Mouse (Mus musculus) forebrain, embryonic 16.5 days (tissue): ENCODE data around the gene Pde5a. TPM values are rescaled to one million over a fixed set of nuclear protein-coding genes. Genes with fewer than 3 reads are reported as not detected.

Experiments
- ATAC-seq: fragments of 200-750 bp; cut with Nextera tagmentation; 2 replicates; pipeline ENCODE4 v1.8.0; 2017; ENCODE audit warnings: mild to moderate bottlenecking, moderate library complexity
- H3K27ac ChIP-seq: fragments of 300-500 bp; sonication (generic); 2 replicates; pipeline ENCODE4 v1.5.1; 2014; ENCODE audit warnings: low read length, control low read depth
- H3K27me3 ChIP-seq: fragments of 300-500 bp; sonication (generic); replicated peaks from 2 replicates; pipeline ENCODE4 v1.6.1; 2014; ENCODE audit warnings: low read length; ENCODE audit not compliant: control insufficient read depth, insufficient read depth
- H3K36me3 ChIP-seq: fragments of 300-500 bp; sonication (generic); 2 replicates; pipeline ENCODE4 v1.6.1; 2014; ENCODE audit not compliant: control insufficient read depth, insufficient read depth
- H3K4me1 ChIP-seq: fragments of 300-500 bp; sonication (generic); replicated peaks from 2 replicates; pipeline ENCODE4 v1.6.1; 2014; ENCODE audit warnings: low read length; ENCODE audit not compliant: control insufficient read depth, insufficient read depth
- H3K4me2 ChIP-seq: fragments of 300-500 bp; sonication (generic); 2 replicates; pipeline ENCODE4 v1.6.1; 2014; ENCODE audit warnings: mild to moderate bottlenecking, low read length, control low read depth
- H3K4me3 ChIP-seq: fragments of 300-500 bp; sonication (generic); replicated peaks from 2 replicates; pipeline ENCODE4 v1.5.1; 2014; ENCODE audit warnings: mild to moderate bottlenecking, low read length, control low read depth
- H3K9ac ChIP-seq: fragments of 300-500 bp; sonication (generic); replicated peaks from 2 replicates; pipeline ENCODE4 v1.6.1; 2014; ENCODE audit warnings: low read depth, low read length, control low read depth
- H3K9me3 ChIP-seq: fragments of 300-500 bp; sonication (generic); 2 replicates; pipeline ENCODE4 v1.6.1; 2016; ENCODE audit warnings: low read length; ENCODE audit not compliant: control insufficient read depth
- WGBS: fragments of 180-500 bp; shearing (Covaris S2); extraction: QIAGEN DNeasy Blood & Tissue Kit; methylation state at CpG from one replicate; pipeline ENCODE4 v1.1.7; 2014; 5-methylcytosine and 5-hydroxymethylcytosine counted together
- polyA plus RNA-seq: library from polyadenylated mRNA; unstranded; fragments of >200 nt; fragmentation: Nextera tagmentation; extraction: Ambion mirVana; gene quantifications from 2 replicates; pipeline ENCODE4 v1.2.1, GENCODE M21; 2015

Gene Pde5a
- polyA plus RNA-seq, 1 experiment from 2014 or later = 2.8 TPM

- no peak for ATAC-seq
- Histone ChIP-seq H3K9ac (no peak overlapping the region), H3K4me1 (no peaks in the 10 kb centered on the region), H3K27me3 (no peaks in the 10 kb centered on the region), H3K4me2 (no peak overlapping the region), H3K9me3 (peaks cover 10% of the 10 kb centered on the region), H3K27ac (no peak overlapping the region), H3K4me3 (no peak overlapping the region), H3K36me3 (0 out of 2 replicates have a peak, but pooled peaks cover 2% of the 10 kb centered on the region)
- 90% methylated on average over 3 of the region's 3 CpGs for WGBS
Measured at GRCm38 (mm10) chr3:122744265-122744664, 15.5 kb downstream of the Pde5a start.

GRCm38 (mm10) chr3:122747921-122748700, 19.4 kb downstream of the Pde5a start:
- Histone ChIP-seq H3K4me1 (no peaks in the 10 kb centered on the region), H3K36me3 (0 out of 2 replicates have a peak, but pooled peaks cover 2% of the 10 kb centered on the region), H3K27me3 (no peaks in the 10 kb centered on the region), H3K9ac (no peak overlapping the region), H3K9me3 (peaks cover 10% of the 10 kb centered on the region), H3K4me3 (no peak overlapping the region), H3K27ac (no peak overlapping the region), H3K4me2 (no peak overlapping the region)
- 80% methylated on average over 9 of the region's 9 CpGs for WGBS
- ATAC-seq = no peak

GRCm38 (mm10) chr3:122763240-122763761, 34.6 kb downstream of the Pde5a start:
- no peak overlapping the region for H3K9ac ChIP-seq
- H3K4me3 ChIP-seq = no peak overlapping the region
- 90% methylated on average over 8 of the region's 8 CpGs for WGBS
- no peak for ATAC-seq
- H3K4me1 ChIP-seq = peaks cover 7% of the 10 kb centered on the region; the same call in 1 of the 2 replicates
- no peaks in the 10 kb centered on the region for H3K27me3 ChIP-seq
- H3K9me3 ChIP-seq = no peaks in the 10 kb centered on the region
- no peaks in the 10 kb centered on the region for H3K36me3 ChIP-seq
- H3K4me2 ChIP-seq = no peak overlapping the region
- no peak overlapping the region for H3K27ac ChIP-seq

- ATAC-seq = no peak
- Histone ChIP-seq H3K36me3 (no peaks in the 10 kb centered on the region), H3K4me2 (no peak overlapping the region), H3K9ac (no peak overlapping the region), H3K27me3 (no peaks in the 10 kb centered on the region), H3K27ac (no peak overlapping the region), H3K4me1 (peaks cover 7% of the 10 kb centered on the region; the same call in 1 of the 2 replicates), H3K4me3 (no peak overlapping the region), H3K9me3 (no peaks in the 10 kb centered on the region)
- 67% methylated on average over 14 of the region's 14 CpGs for WGBS
Measured at GRCm38 (mm10) chr3:122763768-122764167, 35.0 kb downstream of the Pde5a start.

- H3K9me3 ChIP-seq = no peaks in the 10 kb centered on the region
- no peaks in the 10 kb centered on the region for H3K36me3 ChIP-seq
- 33% methylated on average over 4 of the region's 4 CpGs for WGBS
- peaks cover 7% of the 10 kb centered on the region; the same call in 1 of the 2 replicates for H3K4me1 ChIP-seq
- ATAC-seq = 0 out of 2 replicates have a peak, but pooled peaks have one; percentile 18
- H3K4me2 ChIP-seq = no peak overlapping the region
- H3K27ac ChIP-seq = peak overlapping the region; percentile 57
- no peaks in the 10 kb centered on the region for H3K27me3 ChIP-seq
- H3K9ac ChIP-seq = no peak overlapping the region
- H3K4me3 ChIP-seq = no peak overlapping the region
Measured at GRCm38 (mm10) chr3:122766930-122767329, 38.2 kb downstream of the Pde5a start.

GRCm38 (mm10) chr3:122767841-122768240, 39.1 kb downstream of the Pde5a start:
- H3K4me1 ChIP-seq = peaks cover 7% of the 10 kb centered on the region; the same call in 1 of the 2 replicates
- H3K27ac ChIP-seq = no peak overlapping the region
- H3K4me2 ChIP-seq = no peak overlapping the region
- no peaks in the 10 kb centered on the region for H3K9me3 ChIP-seq
- H3K36me3 ChIP-seq = no peaks in the 10 kb centered on the region
- 61% methylated on average over 5 of the region's 5 CpGs for WGBS
- no peak overlapping the region for H3K4me3 ChIP-seq
- H3K27me3 ChIP-seq = no peaks in the 10 kb centered on the region
- no peak for ATAC-seq
- no peak overlapping the region for H3K9ac ChIP-seq

GRCm38 (mm10) chr3:122781417-122781816, 52.7 kb downstream of the Pde5a start:
- 27% methylated on average over 6 of the region's 6 CpGs for WGBS

GRCm38 (mm10) chr3:122784245-122784644, 55.5 kb downstream of the Pde5a start:
- Histone ChIP-seq H3K36me3 (no peaks in the 10 kb centered on the region), H3K9ac (no peak overlapping the region), H3K4me3 (no peak overlapping the region), H3K9me3 (no peaks in the 10 kb centered on the region), H3K27me3 (no peaks in the 10 kb centered on the region), H3K4me1 (peaks cover 2% of the 10 kb centered on the region; the same call in 1 of the 2 replicates), H3K27ac (no peak overlapping the region), H3K4me2 (no peak overlapping the region)
- 67% methylated on average over 1 of the region's 1 CpGs for WGBS
- no peak for ATAC-seq

More at GRCm38 (mm10) chr3:122781417-122781816, 52.7 kb downstream of the Pde5a start:
- no peak overlapping the region for H3K27ac ChIP-seq
- H3K9me3 ChIP-seq = no peaks in the 10 kb centered on the region
- no peak overlapping the region for H3K4me3 ChIP-seq
- no peaks in the 10 kb centered on the region for H3K27me3 ChIP-seq
- H3K4me2 ChIP-seq = no peak overlapping the region
- H3K4me1 ChIP-seq = no peaks in the 10 kb centered on the region
- no peaks in the 10 kb centered on the region for H3K36me3 ChIP-seq
- ATAC-seq = no peak
- H3K9ac ChIP-seq = no peak overlapping the region

- H3K27ac ChIP-seq = peak overlapping the region; percentile 78
- no peak overlapping the region for H3K4me3 ChIP-seq
- H3K4me2 ChIP-seq = no peak overlapping the region
- peak; percentile 83 for ATAC-seq
- no peak overlapping the region for H3K9ac ChIP-seq
- 63% methylated on average over 9 of the region's 9 CpGs for WGBS
- peaks cover 2% of the 10 kb centered on the region; the same call in 1 of the 2 replicates for H3K9me3 ChIP-seq
- H3K4me1 ChIP-seq = peaks cover 4% of the 10 kb centered on the region; the same call in 1 of the 2 replicates
- no peaks in the 10 kb centered on the region for H3K36me3 ChIP-seq
- no peaks in the 10 kb centered on the region for H3K27me3 ChIP-seq
Measured at GRCm38 (mm10) chr3:122788314-122788713, 59.6 kb downstream of the Pde5a start.
